Mouse (Mus musculus) limb, embryonic 15.5 days (tissue): ENCODE data around the gene Tmem220. TPM values are rescaled to one million over a fixed set of nuclear protein-coding genes. Genes with fewer than 3 reads are reported as not detected.

Experiments
- ATAC-seq: fragments of 200-750 bp; cut with Nextera tagmentation; 2 replicates; pipeline ENCODE4 v1.8.0; 2017; ENCODE audit warnings: low read depth, moderate TSS enrichment; ENCODE audit not compliant: insufficient number of reproducible peaks, low FRiP score, low TSS enrichment
- H3K27ac ChIP-seq: fragments of 300-500 bp; sonication (generic); 2 replicates; pipeline ENCODE4 v1.5.1; 2015; ENCODE audit warnings: moderate library complexity, mild to moderate bottlenecking, inconsistent platforms
- H3K27me3 ChIP-seq: fragments of 300-500 bp; sonication (generic); 2 replicates; pipeline ENCODE4 v1.6.1; 2015; ENCODE audit warnings: inconsistent platforms
- H3K36me3 ChIP-seq: fragments of 300-500 bp; sonication (generic); 2 replicates; pipeline ENCODE4 v1.6.1; 2015; ENCODE audit warnings: inconsistent platforms
- H3K4me1 ChIP-seq: fragments of 300-500 bp; sonication (generic); 2 replicates; pipeline ENCODE4 v1.6.1; 2015; ENCODE audit warnings: inconsistent platforms
- H3K4me2 ChIP-seq: fragments of 300-500 bp; sonication (generic); 2 replicates; pipeline ENCODE4 v1.6.1; 2015; ENCODE audit warnings: mild to moderate bottlenecking, inconsistent platforms
- H3K4me3 ChIP-seq: fragments of 300-500 bp; sonication (generic); 2 replicates; pipeline ENCODE4 v1.5.1; 2015; ENCODE audit warnings: mild to moderate bottlenecking, inconsistent platforms
- H3K9ac ChIP-seq: fragments of 300-500 bp; sonication (generic); 2 replicates; pipeline ENCODE4 v1.6.1; 2015; ENCODE audit warnings: inconsistent platforms
- H3K9me3 ChIP-seq: fragments of 300-500 bp; sonication (generic); 2 replicates; pipeline ENCODE4 v1.6.1; 2016; ENCODE audit warnings: inconsistent platforms
- WGBS: fragments of 180-500 bp; shearing (Covaris S2); methylation state at CpG from one replicate; pipeline ENCODE4 v1.1.7; 2015; 5-methylcytosine and 5-hydroxymethylcytosine counted together
- polyA plus RNA-seq: library from polyadenylated mRNA; unstranded; fragments of >200 nt; fragmentation: Nextera tagmentation; extraction: Ambion mirVana; gene quantifications from 2 replicates; pipeline ENCODE4 v1.2.1, GENCODE M21; 2015

Tmem220 gene
- polyA plus RNA-seq, 1 experiment from 2014 or later = 1.1 TPM

DNA sequence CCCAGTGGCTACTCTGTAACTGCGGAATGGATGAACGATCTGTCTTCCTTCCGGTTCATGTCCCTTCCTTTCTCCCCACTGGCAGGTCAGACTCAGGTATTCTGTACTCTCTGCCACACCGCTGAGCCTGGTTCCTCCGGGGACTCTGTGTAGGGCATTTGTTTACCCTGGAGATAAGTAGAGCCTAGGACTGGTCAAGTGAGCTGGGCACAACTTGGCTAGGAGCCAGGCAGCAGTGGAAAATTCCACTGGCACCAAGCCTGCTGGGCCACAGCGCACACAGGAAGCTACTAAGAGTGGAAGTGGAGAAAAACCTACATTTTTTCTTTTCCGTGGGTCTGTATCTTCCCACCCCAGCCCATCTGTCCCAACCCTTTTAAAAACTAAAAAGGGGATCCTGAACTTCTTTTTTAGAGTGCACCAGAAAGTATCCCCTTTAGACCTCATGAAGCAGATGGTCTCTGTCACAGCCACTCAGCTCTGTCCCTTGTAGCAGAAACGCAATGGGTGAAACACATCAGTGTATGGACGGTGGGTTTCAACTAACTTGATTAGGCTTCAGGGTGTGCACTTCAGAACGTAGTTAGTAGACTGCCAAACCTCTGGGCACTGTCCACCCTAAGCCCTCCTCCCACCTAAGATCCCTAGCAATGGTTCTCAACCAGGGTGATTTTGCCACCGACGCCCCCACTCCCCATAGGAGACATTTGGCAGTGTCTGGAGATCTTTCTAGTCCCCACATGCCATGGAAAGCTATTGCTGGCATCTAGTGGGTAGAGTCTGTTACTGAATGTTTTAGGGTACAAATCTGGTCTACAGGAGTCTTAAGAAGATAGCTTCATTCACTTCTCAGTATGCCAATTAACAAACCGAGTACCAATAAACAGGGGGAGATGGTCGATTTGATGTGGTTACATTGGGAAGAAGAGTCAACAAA, 26.2 kb upstream of the Tmem220 start:
- H3K4me1 ChIP-seq = peaks cover 7% of the 10 kb centered on the region
- no peak overlapping the region for H3K4me2 ChIP-seq
- H3K4me3 ChIP-seq = no peak overlapping the region
- no peaks in the 10 kb centered on the region for H3K36me3 ChIP-seq
- H3K27me3 ChIP-seq = no peaks in the 10 kb centered on the region
- no peak overlapping the region for H3K9ac ChIP-seq
- no peak overlapping the region for H3K27ac ChIP-seq
- H3K9me3 ChIP-seq = no peaks in the 10 kb centered on the region
- no peak for ATAC-seq
- 75% methylated on average over 14 of the region's 14 CpGs for WGBS

DNA sequence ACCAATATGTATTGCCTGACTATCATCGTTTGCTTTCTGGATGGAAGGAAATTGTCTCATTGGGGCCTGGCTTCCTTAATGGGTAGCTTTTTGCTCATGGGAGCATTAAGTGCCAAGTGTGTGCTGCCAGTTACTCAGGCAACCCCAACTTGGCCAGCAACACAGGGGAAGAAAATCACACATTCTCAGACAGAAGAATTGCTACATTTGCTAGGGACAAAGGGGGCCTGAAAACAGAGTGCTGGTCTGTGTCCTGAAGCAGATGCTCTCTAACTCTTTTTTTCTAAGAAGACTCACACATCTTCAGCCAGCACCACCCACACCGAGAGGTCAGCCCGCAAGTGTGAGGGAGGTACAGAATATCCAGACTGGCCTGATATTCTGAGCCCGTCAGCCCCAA, 24.3 kb upstream of the Tmem220 start:
- H3K9ac ChIP-seq = no peak overlapping the region
- H3K4me1 ChIP-seq = peaks cover 7% of the 10 kb centered on the region
- 74% methylated on average over 4 of the region's 4 CpGs for WGBS
- ATAC-seq = no peak
- H3K27ac ChIP-seq = no peak overlapping the region
- H3K9me3 ChIP-seq = no peaks in the 10 kb centered on the region
- H3K36me3 ChIP-seq = no peaks in the 10 kb centered on the region
- no peak overlapping the region for H3K4me2 ChIP-seq
- no peaks in the 10 kb centered on the region for H3K27me3 ChIP-seq
- H3K4me3 ChIP-seq = no peak overlapping the region

DNA sequence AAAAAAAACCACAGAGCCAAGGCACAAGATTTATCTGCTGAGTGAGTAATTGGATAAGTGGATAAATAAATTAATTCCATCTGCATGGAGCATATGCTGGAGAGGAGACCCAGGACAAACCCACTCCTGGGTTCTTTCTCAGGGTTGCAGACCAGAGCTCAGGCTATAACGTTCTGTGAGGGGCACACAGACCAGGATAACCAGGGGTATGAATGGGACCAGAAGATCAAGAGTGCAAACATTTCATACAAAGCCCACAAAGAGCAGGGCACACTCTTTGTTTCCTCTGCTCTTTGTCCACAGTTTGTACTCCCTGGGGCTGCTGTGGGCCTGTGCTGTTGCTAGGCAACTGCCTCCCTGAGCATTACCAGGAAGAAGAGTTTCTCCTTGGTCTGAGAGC, 23.2 kb upstream of the Tmem220 start:
- peaks cover 7% of the 10 kb centered on the region for H3K4me1 ChIP-seq
- no peaks in the 10 kb centered on the region for H3K27me3 ChIP-seq
- H3K9me3 ChIP-seq = no peaks in the 10 kb centered on the region
- H3K36me3 ChIP-seq = no peaks in the 10 kb centered on the region
- ATAC-seq = no peak
- WGBS = 55% methylated on average over 1 of the region's 1 CpGs
- no peak overlapping the region for H3K27ac ChIP-seq
- H3K9ac ChIP-seq = no peak overlapping the region
- H3K4me2 ChIP-seq = no peak overlapping the region
- H3K4me3 ChIP-seq = no peak overlapping the region

DNA sequence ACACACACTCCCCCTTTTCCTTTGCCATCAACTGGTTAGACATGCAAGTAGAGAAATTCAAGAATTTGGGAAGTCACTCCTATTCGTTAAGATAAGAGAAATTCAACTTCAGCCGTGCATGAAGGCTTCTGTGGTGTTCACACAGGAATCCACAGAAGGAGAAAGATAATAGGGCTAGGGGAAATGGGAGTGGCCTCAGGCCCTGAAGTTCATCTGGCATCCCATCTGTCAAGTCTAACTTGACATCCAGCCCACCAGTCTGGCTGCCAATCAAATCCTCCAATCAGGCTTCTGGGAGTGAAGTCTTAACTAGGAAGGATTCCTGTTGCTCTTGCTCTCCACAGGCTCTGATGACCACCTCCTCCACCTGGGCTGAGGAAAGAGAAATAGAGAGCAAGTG, 22.0 kb upstream of the Tmem220 start:
- H3K9me3 ChIP-seq = no peaks in the 10 kb centered on the region
- no peak overlapping the region for H3K4me3 ChIP-seq
- 56% methylated on average over 2 of the region's 2 CpGs for WGBS
- no peaks in the 10 kb centered on the region for H3K27me3 ChIP-seq
- H3K36me3 ChIP-seq = no peaks in the 10 kb centered on the region
- no peak overlapping the region for H3K27ac ChIP-seq
- peaks cover 7% of the 10 kb centered on the region for H3K4me1 ChIP-seq
- no peak overlapping the region for H3K9ac ChIP-seq
- no peak for ATAC-seq
- no peak overlapping the region for H3K4me2 ChIP-seq

DNA sequence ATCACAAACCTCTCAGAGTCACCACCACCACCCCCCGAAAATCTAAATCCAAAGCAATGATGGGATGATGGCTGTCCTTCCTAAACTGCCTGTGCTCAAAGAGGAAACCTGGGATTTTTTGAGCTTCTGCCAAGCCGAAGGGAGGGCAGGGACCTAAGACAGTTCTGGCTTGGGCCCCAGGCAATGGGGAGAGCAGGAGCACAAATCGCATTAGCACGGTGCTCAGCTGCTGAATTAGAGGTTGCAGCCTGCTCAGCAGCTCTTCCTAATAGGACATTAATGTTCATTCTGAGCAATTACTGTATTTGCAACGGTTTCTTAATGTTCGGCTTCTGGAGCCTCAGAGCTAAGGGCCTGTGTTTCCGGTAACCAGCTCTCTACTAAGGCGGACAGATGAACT, 17.0 kb upstream of the Tmem220 start:
- WGBS = 67% methylated on average over 8 of the region's 8 CpGs
- Histone ChIP-seq H3K27me3 (no peaks in the 10 kb centered on the region), H3K36me3 (no peaks in the 10 kb centered on the region), H3K4me1 (no peaks in the 10 kb centered on the region), H3K4me3 (no peak overlapping the region), H3K9ac (no peak overlapping the region), H3K27ac (no peak overlapping the region), H3K4me2 (no peak overlapping the region), H3K9me3 (no peaks in the 10 kb centered on the region)
- ATAC-seq = no peak

DNA sequence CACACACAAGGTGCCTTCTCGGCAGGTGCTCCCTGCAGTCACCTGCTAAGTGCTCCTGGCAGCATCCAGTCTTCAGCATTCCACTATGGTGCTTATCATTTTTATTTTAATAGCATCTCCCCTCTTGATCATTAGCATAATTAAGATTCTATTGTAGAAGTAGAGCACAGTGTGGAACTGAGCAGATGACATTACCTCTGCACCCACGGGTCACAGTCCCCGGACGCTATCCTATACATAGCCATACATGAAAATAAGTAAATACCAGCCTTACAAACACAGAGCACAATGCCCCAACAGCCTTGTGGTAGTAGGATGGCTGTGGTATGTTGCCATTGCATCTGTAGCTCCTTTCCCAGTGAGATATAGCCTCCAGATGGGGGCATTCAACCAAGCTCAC, 16.4 kb upstream of the Tmem220 start:
- ATAC-seq = no peak
- Histone ChIP-seq H3K9me3 (no peaks in the 10 kb centered on the region), H3K27ac (no peak overlapping the region), H3K36me3 (no peaks in the 10 kb centered on the region), H3K4me3 (no peak overlapping the region), H3K4me2 (no peak overlapping the region), H3K27me3 (no peaks in the 10 kb centered on the region), H3K4me1 (no peaks in the 10 kb centered on the region), H3K9ac (no peak overlapping the region)
- WGBS = 92% methylated on average over 4 of the region's 4 CpGs

DNA sequence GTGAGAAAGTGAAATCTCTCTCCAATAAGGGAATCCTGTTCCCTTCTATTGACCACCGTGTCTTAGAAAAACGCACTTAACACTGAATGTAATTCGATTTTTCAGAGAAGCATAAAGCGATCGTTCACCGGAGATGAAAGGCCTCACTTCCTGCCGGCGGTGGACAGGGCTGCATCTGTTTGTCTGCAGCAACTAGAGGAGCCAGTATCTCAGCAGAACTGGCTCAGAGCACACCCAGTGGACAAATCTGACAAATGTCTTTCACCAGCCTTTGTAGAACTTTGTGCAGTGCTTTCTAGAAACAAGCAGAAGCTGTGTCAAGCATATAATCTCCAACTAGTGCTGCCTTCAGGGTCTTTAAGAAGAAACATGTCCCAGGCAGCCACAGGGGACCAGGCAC, 14.5 kb upstream of the Tmem220 start:
- WGBS = 6% methylated on average over 8 of the region's 8 CpGs
- Histone ChIP-seq H3K4me1 (no peaks in the 10 kb centered on the region), H3K4me2 (no peak overlapping the region), H3K27me3 (no peaks in the 10 kb centered on the region), H3K9me3 (no peaks in the 10 kb centered on the region), H3K4me3 (no peak overlapping the region), H3K9ac (no peak overlapping the region), H3K36me3 (no peaks in the 10 kb centered on the region), H3K27ac (no peak overlapping the region)
- no peak for ATAC-seq

DNA sequence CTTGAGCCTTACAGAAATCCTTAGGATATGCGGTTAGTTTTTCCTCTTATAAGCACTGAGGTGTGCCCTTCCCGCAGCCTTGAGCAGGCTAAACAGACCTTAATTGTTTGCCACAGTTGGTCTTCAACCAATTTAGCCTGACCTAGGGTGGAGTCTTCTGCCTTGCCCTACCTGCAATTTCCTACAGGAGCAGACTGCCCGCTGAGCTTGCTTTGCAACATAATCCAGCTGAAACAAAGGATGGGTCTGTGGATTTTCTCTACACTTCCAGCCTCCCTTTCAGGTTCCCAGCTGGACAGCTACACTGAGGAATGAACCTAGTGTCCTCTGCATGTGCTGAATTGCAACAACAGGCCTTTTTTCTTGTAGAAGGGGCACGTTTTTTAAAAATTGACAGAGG, 13.3 kb upstream of the Tmem220 start:
- Histone ChIP-seq H3K4me2 (no peak overlapping the region), H3K9me3 (no peaks in the 10 kb centered on the region), H3K4me3 (no peak overlapping the region), H3K4me1 (no peaks in the 10 kb centered on the region), H3K27me3 (no peaks in the 10 kb centered on the region), H3K27ac (no peak overlapping the region), H3K9ac (no peak overlapping the region), H3K36me3 (no peaks in the 10 kb centered on the region)
- ATAC-seq = no peak
- WGBS = 50% methylated on average over 4 of the region's 4 CpGs

DNA sequence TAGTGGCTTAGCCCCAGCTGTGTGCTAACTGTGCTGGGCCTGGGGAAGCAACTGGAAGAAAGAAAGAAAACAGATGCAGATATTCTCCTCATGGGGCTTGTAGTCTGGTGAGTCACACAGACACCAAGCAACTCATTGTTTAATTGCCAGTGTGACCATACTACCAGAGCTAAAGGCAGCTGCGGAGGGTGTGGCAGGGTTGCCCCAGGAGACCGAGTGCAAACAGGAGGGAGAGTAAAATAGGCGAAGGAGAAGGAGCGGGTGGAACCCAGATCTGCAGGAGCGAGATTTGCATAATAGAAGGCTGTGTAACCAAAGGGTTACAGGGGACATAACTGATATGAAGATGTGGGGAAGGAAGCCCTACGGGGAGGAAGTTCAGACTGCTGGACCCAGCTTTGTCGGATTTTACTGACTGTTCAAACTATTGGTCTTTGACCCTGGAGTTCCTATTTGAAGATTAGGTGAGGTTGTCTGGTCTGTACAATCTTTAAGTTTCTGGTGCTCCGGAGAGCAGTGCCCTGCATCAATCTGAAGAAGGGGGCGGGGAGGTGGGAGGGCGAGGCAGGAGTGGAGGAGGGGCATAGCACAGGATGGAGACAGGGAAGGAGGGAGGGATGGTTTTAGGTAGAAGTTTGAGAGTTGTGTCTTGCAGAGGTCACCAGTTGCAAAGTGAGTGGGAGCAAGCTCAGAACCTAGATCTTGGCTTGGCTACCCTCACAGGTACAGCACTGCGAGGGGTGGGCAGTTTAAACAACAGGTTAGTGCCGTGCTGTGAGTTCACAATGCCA, 7.0 kb upstream of the Tmem220 start:
- Histone ChIP-seq H3K4me3 (no peak overlapping the region), H3K4me1 (no peaks in the 10 kb centered on the region), H3K9me3 (no peaks in the 10 kb centered on the region), H3K27ac (no peak overlapping the region), H3K4me2 (no peak overlapping the region), H3K36me3 (no peaks in the 10 kb centered on the region), H3K27me3 (0 out of 2 replicates have a peak, but pooled peaks cover 7% of the 10 kb centered on the region), H3K9ac (no peak overlapping the region)
- no peak for ATAC-seq
- 11% methylated on average over 12 of the region's 12 CpGs for WGBS

DNA sequence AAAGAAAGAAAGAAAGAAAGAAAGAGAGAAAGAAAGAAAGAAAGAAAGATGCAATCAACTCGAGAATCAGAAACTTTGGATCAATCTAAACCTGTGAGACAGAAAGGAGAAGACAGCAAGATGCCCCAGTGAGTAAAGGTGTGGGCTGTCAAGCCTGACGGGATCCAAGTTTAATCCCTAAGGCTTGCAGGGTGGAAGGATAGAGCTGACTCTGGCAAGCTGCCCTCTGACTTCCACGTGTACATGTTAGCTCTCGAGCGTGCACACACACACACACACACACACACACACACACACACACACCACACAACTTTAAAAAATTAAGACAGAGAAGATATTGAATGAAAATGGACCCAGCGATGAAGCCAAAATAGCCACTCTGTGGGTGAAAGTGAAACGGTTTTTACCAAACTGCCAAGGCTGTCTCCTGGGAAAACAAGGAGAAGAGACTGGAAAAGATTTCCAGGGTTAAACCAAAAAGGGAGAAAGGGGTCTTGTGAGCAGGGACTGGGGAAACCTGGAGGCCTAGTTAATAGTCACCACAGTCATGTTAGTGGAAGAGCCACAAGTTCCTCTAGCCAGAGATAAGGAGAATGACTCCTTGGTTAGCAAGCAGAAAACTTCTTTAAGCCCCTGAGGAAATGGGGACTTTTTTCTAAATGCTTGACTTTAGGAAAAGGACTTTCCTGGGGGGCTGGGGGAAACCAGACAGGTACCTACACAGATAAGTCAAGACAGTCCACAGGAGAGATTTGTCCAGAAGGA, 5.1 kb upstream of the Tmem220 start:
- H3K27ac ChIP-seq = no peak overlapping the region
- 55% methylated on average over 7 of the region's 7 CpGs for WGBS
- no peaks in the 10 kb centered on the region; the same call in 1 of the 2 replicates for H3K4me1 ChIP-seq
- H3K36me3 ChIP-seq = no peaks in the 10 kb centered on the region
- H3K4me3 ChIP-seq = no peak overlapping the region
- no peak overlapping the region for H3K9ac ChIP-seq
- H3K9me3 ChIP-seq = no peaks in the 10 kb centered on the region
- H3K4me2 ChIP-seq = no peak overlapping the region
- no peak for ATAC-seq
- H3K27me3 ChIP-seq = 0 out of 2 replicates have a peak, but pooled peaks cover 7% of the 10 kb centered on the region

DNA sequence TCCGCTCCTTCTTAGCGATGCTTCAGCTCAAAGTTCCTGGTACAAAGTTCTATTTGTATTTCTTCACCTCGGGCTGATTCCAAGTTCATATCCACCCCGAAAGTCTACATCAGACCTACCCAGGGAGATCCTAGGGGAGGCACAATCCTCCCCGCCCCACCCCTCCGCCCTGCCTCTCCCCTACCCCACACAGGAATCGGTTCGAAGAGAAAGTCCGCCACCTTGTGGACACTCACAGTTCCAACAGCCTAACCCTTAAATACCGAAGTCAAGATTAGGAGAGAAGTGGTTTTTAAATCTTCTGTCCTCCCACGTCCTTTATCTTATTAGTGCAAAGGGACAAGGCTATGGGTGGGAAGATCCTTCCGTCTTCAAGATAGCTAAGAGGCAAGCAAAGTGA, 4.0 kb upstream of the Tmem220 start:
- Histone ChIP-seq H3K9ac (no peak overlapping the region; the same call in 1 of the 2 replicates), H3K4me1 (no peaks in the 10 kb centered on the region; the same call in 1 of the 2 replicates), H3K9me3 (no peaks in the 10 kb centered on the region), H3K4me2 (peak overlapping the region; percentile 49), H3K4me3 (peak overlapping the region; percentile 20), H3K36me3 (no peaks in the 10 kb centered on the region), H3K27ac (no peak overlapping the region), H3K27me3 (0 out of 2 replicates have a peak, but pooled peaks cover 7% of the 10 kb centered on the region)
- 4% methylated on average over 12 of the region's 12 CpGs for WGBS
- no peak for ATAC-seq
